Mouse (Mus musculus): Measurements from ENCODE around the gene Dpy19l1. TPM values are rescaled to one million over a fixed set of nuclear protein-coding genes. Genes with fewer than 3 reads are reported as not detected.

The Dpy19l1 gene
- 9.1 and 10.9 TPM in 2 replicates for polyA plus RNA-seq (2015; fragmentation: Nextera tagmentation; extraction: Ambion mirVana)

GRCm38 (mm10) chr9:24503067-24503857 is at the start of gene Dpy19l1:
TSS of gene Dpy19l1 (minus strand) at chr9:24503140.

Other genes with a start within 250 kb of the Dpy19l1 start
- not detected in 2 replicates for gene Cypt4, start 122.1 kb upstream of the Dpy19l1 start, polyA plus RNA-seq (2015; fragmentation: Nextera tagmentation; extraction: Ambion mirVana)
- 0.07 and 0.10 TPM in 2 replicates for gene Dpy19l2, start 193.2 kb upstream of the Dpy19l1 start, polyA plus RNA-seq (2015; fragmentation: Nextera tagmentation; extraction: Ambion mirVana)

All from urinary bladder, postnatal 0 days (tissue).